8 mouse cellular contexts compared by ENCODE assay signal in the genomic region with DNA sequence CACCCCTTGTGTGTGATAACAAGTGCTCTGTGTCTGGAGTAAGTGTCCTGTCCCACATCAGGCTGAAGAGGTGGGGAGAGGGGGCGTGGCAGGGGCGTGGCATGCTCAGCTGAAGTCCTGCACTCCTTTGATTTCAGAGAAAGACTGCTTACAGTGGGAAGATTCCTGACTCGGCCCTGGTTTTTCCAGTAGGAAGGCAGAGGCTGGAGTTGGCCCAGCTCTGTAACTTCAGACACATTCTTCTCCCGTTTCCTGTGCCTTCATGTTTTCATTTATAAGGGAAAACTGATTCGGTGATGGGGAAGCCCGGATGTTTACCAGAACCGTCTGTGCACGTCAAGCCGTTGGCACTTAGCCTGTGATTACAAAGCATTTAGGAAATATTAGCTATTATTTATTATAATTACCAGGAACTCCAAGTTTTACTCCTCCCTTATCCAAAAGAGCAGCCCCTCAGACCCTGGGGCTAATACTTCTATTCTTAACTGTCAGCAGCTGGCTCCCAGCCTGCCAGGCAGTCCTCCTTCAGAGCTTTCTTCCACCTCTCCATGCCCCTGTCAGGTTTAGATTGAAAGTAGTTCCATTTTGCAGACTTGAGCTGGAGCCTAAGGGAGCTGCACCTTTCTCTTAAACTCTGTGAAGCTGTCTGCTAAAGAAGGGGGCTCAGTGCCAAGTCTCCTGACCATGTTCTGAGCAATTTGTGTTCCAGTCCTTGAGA.
DNase-seq lines count a peak whose midpoint lies in the region; ATAC-seq and TF ChIP-seq lines count a peak whose summit lies in the region.

No protein-coding gene starts in this region.

- no peaks in the 10 kb centered on the region for H3K27me3 ChIP-seq in lung, embryonic 14.5 days (ENCODE audit: insufficient read depth, low read length)
- no peaks in the 10 kb centered on the region for H3K27me3 ChIP-seq in midbrain, embryonic 16.5 days (ENCODE audit: control insufficient read depth, insufficient read depth, low read depth, low read length)

- no peaks in the 10 kb centered on the region for H3K36me3 ChIP-seq in lung, embryonic 14.5 days (ENCODE audit: insufficient read depth)
- no peaks in the 10 kb centered on the region for H3K36me3 ChIP-seq in midbrain, embryonic 16.5 days (ENCODE audit: control insufficient read depth, insufficient read depth, low read length)

- H3K9me3 ChIP-seq in lung, embryonic 14.5 days (ENCODE audit: low read depth, low read length) = no peaks in the 10 kb centered on the region
- no peaks in the 10 kb centered on the region for H3K9me3 ChIP-seq in midbrain, embryonic 16.5 days (replicated peaks; ENCODE audit: control insufficient read depth, low read length, poor library complexity, severe bottlenecking)

- H3K9ac ChIP-seq in lung, embryonic 14.5 days = no peak overlapping the region
- no peak overlapping the region for H3K9ac ChIP-seq in midbrain, embryonic 16.5 days (ENCODE audit: low read depth, low read length)

- peaks cover 16% of the 10 kb centered on the region for H3K4me1 ChIP-seq in lung, embryonic 14.5 days (ENCODE audit: insufficient read depth)
- no peaks in the 10 kb centered on the region for H3K4me1 ChIP-seq in midbrain, embryonic 16.5 days (ENCODE audit: control insufficient read depth, insufficient read depth, low read length)

- H3K27ac ChIP-seq in lung, embryonic 14.5 days (ENCODE audit: low read depth) = peak overlapping the region; percentile 81
- no peak overlapping the region for H3K27ac ChIP-seq in midbrain, embryonic 16.5 days (ENCODE audit: low read length)

- H3K4me3 ChIP-seq in lung, embryonic 14.5 days (ENCODE audit: low read depth, low read length) = no peak overlapping the region
- H3K4me3 ChIP-seq in midbrain, embryonic 16.5 days (ENCODE audit: low read depth, low read length) = no peak overlapping the region

- DNase-seq in adrenal gland, adult (ENCODE audit: inconsistent age in 2 of 2, low spot score in 1 of 2) = peak; percentile 55 to 64
- DNase-seq in adrenal gland, adult 8-10 months = no peak
- peak; percentile 16 for DNase-seq in adrenal gland, postnatal 25 days
- peak; percentile 43 for DNase-seq in kidney, adult 9 months
- DNase-seq in lung, embryonic 14.5 days = peak; percentile 92
- no peak for DNase-seq in cerebellum, adult 18-20 months
- no peak for DNase-seq in neural tube, embryonic 10.5 days (ENCODE audit: extremely low spot score, low spot score)

- no peak overlapping the region for H3K4me2 ChIP-seq in lung, embryonic 14.5 days
- H3K4me2 ChIP-seq in midbrain, embryonic 16.5 days (ENCODE audit: low read length) = no peak overlapping the region

- 20% methylated on average over 9 of the region's 9 CpGs for WGBS in lung, embryonic 14.5 days
- WGBS in midbrain, embryonic 16.5 days = 62% methylated on average over 9 of the region's 9 CpGs

- ATAC-seq in lung, embryonic 14.5 days (ENCODE audit: insufficient read depth) = peak; percentile 62
- no peak for ATAC-seq in midbrain, embryonic 16.5 days

- no peak for TF ChIP-seq CTCF in lung, embryonic 14.5 days (IDR thresholded peaks at IDR 0.05; ENCODE audit: low read depth)

Comparison
In these comparisons a context has a peak if more than half of its experiments do, and no peak if none do; other contexts are left out.
1. DNase-seq: peak in adrenal gland, adult (2 of 2), adrenal gland, postnatal 25 days (single experiment), kidney, adult 9 months (single experiment) and lung, embryonic 14.5 days (single experiment); none in adrenal gland, adult 8-10 months (single experiment), cerebellum, adult 18-20 months (0 of 2) and neural tube, embryonic 10.5 days (single experiment).